Mouse (Mus musculus): Measurements from ENCODE around the gene Sh3pxd2a.

Gene Sh3pxd2a

GRCm38 (mm10) chr19:47374440-47374839 is 89.8 kb downstream of the Sh3pxd2a start:
- DNase-seq (ENCODE audit: low spot score in 2 of 2) = peak in 1 of 2 experiments; percentile 37

DNA sequence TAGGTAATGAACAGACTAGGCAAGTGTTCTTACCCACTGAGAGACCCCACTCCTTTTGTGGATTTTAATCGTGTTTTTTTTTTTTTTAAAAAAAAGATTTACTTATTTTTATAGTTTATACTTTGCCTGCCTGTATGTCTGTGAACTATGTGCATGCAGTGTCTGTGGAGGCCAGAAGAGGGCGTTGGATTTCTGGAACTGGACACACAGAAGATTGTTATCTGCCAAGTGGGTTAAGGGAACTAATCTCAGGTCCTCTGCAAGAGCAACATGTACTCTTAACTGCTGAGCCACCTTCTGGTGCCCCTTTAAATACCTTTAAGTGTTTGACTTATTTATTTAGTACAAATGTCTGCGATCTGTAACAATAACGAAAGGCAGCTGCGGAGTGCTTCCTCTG is 92.2 kb downstream of the Sh3pxd2a start:
- DNase-seq (ENCODE audit: low spot score in 2 of 2) = no peak

DNA sequence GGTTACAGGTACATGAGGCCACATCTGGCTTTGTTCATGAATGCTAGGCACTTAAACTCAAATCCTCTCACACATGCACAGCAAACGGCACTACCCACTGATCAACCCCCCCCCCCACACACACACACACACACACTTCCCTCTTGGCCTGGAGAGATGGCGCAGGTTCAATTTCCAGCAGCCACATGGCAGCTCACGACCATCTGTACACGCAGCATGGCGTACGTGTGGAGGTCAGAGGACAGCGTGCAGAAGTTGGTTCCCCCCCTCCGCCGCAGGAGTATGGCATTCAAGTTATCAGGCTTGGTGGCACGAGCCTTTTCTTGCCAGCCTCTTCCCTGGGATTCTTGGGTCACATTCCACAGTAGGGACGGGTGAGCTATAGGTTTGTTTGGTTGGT is 92.7 kb downstream of the Sh3pxd2a start:
- DNase-seq (ENCODE audit: low spot score in 2 of 2) = no peak

GRCm38 (mm10) chr19:47369008-47369407 is 95.2 kb downstream of the Sh3pxd2a start:
- DNase-seq (ENCODE audit: low spot score in 2 of 2) = no peak

DNA sequence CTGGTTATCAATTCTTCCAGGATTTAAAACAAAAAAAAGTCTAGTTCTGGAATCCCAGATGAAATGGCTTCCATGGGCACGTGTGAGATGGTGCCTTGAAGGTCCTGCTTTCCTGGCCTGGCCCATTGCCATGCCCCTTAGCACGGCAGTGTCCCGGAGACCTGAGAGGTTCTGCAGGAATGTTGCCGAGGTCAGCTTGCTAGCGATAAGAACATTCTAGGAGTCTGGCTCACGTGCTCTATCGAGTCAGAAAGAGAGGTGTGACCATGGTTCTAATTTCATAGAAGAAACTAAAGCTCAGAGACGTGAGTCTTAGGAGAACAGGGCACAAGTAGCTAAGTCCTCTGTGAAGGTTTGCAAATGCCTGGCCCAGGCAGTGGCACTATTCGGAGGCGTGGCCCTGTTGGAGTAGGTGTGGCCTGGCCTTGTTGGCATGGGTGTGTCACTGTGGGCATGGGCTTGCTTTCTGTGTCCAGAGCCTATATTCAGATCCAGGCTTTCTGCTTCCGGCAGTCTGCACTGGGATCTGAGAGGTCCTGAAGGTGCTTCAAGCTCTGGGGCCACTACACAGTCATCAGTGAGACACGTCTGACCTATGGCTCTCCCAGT is 96.8 kb downstream of the Sh3pxd2a start:
- no peak for DNase-seq (ENCODE audit: low spot score in 2 of 2)

DNA sequence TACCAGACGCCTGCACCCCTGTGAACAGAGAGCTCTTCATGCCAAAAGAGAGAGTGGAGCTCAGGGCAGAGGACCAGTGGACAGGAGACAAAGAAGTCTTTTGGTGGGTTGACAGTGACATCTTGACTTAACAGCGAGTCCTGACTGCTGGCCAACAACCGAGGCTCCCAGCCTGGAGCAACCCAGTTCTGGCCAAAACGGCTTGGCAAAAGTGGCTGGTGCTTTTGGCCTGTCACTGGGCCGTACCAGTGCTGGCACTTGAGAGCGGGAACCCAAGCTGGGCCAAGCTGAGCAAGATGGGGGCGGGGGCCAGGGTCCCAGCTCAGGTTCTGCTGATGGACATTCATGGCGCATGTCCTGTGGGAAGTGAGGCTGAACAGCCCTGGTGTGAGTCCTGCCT is 97.6 kb downstream of the Sh3pxd2a start:
- DNase-seq (ENCODE audit: low spot score in 2 of 2) = no peak

DNA sequence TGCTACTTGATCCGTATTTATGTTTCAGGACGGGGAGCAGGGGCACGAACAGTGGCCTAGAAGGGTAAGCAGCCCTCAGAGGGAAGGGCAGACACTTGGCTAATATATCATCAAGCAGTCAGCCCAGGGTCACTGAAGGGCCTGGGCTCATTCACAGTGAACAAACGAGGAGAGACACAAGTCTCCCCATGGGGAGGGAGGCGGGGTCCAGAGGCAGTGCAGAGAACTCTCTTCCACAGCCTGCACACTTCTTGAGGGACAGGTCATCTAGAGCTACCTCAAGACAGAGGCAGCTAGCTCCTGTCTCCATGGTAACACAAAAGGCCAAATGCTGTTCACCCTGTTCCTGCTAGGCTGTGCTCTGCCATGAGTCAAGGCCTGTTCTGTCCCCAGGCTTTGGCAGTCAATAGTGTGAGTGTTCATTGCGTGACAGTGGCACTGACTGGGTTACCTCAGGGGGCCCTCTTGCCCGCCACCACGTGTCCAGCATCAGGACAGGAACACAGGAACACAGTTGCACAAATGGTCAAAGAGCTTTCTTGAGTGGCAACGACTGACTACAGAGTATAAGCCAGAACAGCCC is 101.0 kb downstream of the Sh3pxd2a start:
- no peak for DNase-seq (ENCODE audit: low spot score in 2 of 2)

GRCm38 (mm10) chr19:47360921-47361320 is 103.3 kb downstream of the Sh3pxd2a start:
- no peak for DNase-seq (ENCODE audit: low spot score in 2 of 2)

GRCm38 (mm10) chr19:47360017-47360416 is 104.2 kb downstream of the Sh3pxd2a start:
- no peak for DNase-seq (ENCODE audit: low spot score in 2 of 2)

GRCm38 (mm10) chr19:47359166-47359931 is 104.9 kb downstream of the Sh3pxd2a start:
- no peak for DNase-seq (ENCODE audit: low spot score in 2 of 2)

DNA sequence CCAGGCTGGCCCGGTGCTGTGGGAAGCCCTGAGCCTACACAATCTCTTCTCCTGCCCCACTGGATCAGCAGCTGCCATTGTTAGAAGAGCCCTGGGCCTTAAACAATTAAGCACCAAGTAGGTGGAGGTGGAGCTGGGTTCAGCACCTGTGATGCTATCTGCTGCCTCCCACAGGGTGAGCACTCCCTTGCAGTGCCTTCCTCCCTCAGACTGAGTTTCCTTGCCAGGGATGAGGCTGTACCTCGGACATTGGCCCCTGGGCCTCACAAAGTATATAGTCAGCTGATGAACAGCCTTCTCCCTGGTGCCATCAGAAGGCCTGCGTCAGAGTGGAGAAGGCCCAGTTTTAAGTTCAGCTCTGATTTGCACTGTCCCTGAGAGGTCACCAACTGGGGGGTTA is 106.9 kb downstream of the Sh3pxd2a start:
- no peak for DNase-seq (ENCODE audit: low spot score in 2 of 2)

DNA sequence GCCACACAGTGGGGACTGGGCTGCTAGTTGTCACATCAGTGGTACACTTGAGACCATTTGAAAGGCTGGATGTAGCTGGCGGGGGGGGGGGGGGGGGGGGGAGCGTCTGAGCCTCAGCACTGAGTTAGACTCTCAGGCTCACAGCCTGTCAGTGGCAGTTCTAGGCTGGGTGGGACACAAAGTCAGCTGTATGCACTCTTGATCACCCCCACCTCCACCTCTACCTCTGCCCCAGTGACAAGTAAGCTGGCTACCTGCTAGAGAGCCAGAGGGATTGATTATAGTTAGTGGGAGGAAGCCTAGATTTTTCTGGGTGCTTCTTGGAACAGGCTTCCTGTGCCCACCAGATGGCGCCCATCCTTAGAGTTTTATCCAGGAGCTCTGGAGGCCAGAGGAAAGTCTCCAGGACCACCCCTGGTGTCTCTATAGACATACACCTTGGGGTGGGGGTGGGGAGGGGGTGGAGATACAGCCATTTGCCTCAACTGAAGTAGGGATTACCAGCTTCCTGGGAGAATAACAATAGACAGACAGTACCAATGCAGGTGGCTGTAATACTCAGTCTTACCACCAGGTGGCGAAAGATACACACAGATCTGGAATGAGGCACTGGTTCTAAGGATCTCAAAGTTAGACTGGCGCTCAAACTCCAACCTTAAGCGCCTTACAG is 107.9 kb downstream of the Sh3pxd2a start:
- peak; percentile 40 to 78 for DNase-seq (ENCODE audit: low spot score in 2 of 2)

GRCm38 (mm10) chr19:47354456-47354855 is 109.7 kb downstream of the Sh3pxd2a start:
- DNase-seq (ENCODE audit: low spot score in 2 of 2) = no peak

DNA sequence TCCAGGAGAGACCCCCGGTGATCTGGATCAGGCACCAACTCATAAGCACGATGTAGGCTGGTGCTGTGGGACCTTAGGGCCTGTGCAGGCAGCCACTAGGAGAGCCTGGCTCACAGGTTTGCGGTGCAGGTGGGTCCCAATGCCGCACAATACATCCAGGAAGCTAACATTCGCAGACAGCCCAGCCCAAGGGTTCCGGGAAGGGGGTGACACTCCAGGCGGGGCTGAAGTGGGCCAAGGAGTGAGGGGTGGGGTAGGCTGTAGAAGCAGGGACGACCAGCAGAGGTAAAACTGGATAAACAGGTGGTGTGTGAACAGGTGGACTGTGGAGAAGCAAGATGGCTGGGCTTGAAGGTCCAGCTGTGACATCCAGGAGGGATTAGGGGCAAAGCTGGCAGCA is 115.2 kb downstream of the Sh3pxd2a start:
- DNase-seq (ENCODE audit: low spot score in 2 of 2) = no peak

DNA sequence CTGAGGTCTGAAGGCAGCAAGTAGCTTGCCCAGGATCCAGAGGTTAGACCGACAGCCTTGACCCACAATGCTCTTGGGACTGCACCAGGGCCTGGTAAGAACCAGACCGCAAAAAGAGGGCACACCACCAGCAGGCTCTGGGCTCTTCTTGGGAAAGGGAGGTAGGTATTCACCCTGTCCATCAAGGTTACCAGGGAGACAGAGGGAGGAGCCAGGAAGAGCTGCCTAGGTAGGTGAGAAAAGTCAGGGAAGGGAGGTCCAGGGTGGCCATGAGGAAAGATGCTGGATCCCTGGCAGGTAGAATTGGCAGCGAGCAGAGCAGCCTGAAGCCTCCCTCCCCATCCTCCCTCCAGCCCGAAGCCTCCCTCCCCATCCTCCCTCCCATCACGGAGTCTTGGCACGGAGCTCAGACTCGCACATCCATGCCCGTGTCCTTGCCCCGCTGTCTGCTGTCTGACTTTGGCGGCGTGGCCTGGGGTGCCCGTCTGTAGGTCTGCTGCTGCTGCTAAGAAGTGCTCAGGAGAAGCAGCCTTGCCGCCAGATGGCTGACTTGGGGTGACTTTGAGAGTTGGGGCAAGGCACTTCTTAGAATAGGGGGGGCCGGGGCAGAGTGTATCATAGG is 115.7 kb downstream of the Sh3pxd2a start:
- no peak for DNase-seq (ENCODE audit: low spot score in 2 of 2)

DNA sequence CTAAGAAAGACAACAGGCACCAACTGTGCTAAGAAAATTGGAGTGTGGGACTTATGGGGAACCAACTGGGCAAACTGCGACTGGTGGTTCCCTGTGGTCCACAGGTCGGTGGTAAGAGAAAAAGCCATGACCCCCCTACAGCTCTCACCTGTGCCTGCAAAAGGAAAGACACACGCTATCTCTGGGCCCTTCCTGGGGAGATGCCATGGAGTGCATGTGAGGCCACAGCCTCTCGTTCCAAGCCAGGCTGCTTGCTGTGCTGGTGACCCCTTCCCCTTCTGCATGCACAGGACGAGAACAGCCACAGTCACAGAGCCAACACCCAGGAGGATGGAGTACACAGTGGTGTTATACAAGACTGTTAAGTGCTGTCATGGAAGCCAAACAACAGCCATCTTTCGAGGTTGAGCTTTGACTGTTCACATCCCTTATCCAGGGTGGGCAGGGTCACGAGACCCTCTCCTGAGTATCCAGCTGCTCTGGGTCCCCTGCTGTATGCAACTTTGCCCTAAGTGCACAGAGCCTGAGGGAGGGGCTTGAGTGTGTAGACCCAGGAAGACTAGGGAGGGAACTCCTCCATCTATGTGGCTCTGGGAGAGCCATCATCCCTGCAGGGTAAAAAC is 117.1 kb downstream of the Sh3pxd2a start:
- DNase-seq (ENCODE audit: low spot score in 2 of 2) = no peak

DNA sequence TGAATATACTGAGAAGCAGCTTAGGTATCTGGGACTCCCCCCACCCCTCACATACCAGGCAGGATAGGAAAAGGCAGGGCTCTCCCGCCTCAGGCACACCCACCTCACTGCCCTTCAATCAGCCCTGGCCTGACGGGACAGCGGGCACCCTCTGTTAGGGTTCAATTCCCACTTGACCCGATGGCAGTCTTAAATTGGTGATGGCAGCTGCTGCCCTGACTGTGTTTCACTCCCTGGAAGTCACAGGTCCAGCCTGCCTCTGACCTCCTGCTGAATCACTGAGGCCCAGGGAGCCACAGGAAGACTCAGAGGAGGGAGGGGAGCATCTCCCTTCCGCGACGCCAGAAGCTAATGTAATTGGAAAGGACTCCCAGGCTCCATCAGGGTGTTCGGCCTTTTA is 117.6 kb downstream of the Sh3pxd2a start:
- DNase-seq (ENCODE audit: low spot score in 2 of 2) = no peak

DNA sequence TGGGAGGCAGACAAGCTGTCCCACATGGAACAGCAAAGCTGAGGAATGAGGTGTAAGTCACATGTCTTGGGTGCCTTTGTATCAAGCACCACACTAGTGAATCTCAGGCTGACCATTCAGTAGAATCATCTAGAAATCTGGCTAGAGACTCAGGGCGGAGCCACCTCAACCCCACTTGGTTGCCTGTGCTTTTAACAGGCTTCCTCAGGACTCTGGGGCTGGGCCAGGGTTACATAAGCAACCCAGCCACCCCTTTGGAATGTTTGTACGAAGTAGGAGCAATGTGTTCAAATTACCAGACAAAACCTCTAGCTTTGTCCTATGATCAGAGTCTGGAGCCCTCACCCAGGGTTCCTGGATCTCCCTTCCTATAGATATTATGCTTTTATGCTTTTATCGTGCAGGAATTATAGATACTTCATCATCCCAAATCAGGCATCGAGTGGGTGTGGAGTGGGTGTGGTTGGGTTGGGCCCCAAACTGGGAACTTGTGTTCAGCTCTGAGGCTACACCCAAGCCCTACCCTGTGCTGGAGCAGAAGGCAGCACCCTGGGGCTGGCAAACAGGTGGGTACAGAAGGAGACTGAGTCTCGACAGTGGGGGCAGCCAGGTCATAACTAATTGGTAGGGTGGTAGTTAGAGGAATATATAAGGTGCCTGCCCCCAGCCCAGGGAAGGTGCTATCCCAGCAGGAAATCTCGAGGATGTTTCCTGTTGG is 118.2 kb downstream of the Sh3pxd2a start:
- DNase-seq (ENCODE audit: low spot score in 2 of 2) = no peak

DNA sequence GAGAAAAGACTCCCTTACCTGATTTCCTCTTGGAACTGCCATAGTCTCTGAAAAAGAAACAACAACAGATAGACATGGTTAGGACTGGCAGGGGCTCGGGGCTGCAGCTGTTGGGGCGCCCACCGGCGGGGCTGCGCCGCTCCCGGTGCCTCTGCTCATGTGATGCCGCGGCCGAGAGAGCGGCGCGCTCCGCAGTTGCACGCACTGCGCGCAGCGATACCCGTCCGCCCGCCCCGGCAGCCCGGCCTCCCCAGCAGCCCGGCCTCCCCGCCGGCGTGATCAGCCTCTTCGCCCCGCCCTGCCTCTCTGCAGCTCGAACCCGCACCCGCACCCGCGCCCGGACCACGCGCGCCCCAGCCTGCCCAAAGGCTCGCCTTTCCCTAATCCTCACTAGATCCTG is 120.8 kb downstream of the Sh3pxd2a start:
- no peak for DNase-seq (ENCODE audit: low spot score in 2 of 2)

DNA sequence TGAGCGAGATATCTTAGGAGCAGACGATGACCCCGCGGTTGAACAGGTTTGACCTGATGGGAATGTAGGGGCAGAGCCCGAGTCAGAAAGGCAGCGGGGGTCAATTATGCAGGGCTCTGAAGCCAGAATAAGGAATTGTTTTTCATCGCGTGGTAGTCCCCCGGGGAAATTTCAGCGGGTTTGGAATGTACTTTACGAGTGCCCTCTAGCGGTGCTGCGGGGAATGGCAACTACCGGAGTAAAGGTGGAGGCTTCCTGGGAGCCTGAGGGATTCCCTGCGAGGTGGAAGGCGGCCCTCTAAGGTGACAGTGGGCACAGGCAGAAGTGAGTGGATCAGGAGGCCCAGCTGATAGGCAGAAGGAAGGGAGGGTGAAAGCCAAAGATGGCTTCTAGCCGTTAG is 125.0 kb downstream of the Sh3pxd2a start:
- peak in 1 of 2 experiments; percentile 79 for DNase-seq (ENCODE audit: low spot score in 2 of 2)
